Mouse (Mus musculus): ENCODE results near the gene Oscar. TPM values are rescaled to one million over a fixed set of nuclear protein-coding genes. Genes with fewer than 3 reads are reported as not detected.

The Oscar gene
- polyA plus RNA-seq (2012; ENCODE audit: low replicate concordance): not detected in 2 replicates

DNA sequence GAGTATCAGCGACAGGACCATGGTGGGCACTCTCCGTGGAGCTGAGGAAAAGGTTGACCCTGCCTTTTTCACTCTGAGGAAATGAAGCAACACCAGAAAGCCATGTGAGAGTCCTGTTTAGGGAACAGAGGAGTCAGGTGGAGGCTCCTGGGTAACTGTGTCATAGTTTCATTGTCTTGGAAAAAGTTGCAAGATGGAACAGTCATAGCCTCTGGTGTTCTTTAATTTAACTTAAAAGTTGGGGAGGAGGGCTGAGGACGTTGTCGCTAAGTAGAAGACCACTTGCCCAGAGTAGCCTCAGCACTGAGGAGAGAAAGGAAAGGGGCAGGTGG, at the start of gene Oscar:
Gene Oscar (minus strand): TSS at position 101 of the 332 bp plus-strand sequence.

DNA sequence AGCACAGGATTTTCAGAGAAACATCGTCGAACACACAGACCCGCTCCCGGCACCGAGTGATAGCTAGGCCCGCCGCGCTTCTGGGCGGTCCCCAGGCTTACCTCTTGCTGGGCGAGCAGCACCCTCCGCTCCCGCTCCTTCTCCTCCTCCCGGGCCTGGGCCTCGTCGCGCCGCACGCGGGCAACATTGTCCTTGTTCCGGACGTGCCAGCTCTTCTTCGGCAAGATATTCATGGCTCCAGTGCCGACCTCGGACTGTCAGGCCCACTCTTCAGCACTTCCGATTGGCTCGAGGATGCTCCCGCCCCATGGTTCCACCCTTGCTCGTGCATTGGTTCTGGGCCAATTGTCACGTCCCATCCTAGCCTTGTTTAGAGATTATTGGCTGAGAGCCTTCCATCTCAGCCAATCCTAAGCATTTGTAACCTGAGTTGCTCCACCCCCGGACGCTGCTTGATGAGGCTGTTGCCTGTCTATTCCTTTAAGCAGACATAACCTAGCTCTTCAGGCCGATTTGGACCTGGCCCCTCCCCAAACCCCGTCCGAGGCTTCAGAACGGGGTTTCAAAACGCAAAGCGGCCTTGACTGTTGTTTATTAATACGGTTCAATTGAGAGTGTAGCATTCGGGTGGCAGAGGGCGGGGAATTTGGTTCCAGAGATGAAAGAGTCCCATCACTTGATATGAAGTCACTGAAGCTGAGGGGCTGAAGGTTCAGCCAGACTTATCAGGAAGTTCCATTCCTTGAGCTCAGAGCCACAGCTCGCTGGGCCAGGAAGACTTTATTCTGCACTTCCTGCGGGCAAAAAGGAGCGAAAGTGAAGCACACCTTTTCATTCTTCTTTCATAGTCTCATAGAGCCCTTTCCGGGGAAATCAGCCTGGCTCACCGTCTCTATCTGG, 49.5 kb upstream of the Oscar start, which contains the start of gene Leng1:
Gene Leng1 (minus strand): TSS at position 626 of the 900 bp plus-strand sequence.

DNA sequence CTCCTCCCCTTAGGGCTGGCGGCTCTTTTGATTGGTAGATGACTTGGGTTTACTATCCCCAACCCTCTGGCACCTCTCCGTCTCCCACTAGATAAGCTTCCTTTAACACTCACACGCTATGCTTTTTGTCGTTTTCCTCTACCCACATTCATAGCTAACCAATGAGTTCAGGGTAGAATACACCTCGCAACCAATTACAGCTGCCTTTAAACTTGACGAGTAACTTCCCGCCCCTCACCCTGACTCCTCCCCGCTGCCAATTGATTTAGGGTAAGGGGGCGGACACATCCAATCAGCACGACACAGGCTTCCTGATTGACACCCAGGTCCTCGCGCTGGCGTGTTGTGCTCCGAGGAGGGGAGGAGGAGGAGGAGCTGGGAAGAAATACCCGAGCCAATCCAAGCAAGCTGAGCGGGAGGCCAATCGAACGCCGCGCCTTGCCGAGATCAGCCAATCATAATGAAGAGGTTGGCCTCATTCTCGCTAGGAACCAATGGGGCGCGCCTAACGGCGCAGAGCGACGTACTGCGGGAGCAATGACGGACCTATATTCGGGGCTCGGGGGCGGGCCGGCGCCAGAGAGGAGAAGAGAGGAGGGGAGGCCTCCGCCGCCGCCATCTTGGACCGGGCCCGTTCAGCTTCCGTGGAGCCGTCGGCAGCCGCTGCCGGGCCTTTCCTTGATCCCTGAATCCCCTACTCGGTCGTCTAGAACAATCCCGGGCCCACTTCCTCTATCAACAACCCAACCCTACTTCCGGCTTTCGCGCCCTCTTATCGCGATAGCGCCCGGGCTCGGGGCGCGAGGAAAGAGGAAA, 28.9 kb upstream of the Oscar start, which contains the start of gene Cnot3:
Gene Cnot3 (plus strand): TSS at position 597 of the 816 bp plus-strand sequence.

DNA sequence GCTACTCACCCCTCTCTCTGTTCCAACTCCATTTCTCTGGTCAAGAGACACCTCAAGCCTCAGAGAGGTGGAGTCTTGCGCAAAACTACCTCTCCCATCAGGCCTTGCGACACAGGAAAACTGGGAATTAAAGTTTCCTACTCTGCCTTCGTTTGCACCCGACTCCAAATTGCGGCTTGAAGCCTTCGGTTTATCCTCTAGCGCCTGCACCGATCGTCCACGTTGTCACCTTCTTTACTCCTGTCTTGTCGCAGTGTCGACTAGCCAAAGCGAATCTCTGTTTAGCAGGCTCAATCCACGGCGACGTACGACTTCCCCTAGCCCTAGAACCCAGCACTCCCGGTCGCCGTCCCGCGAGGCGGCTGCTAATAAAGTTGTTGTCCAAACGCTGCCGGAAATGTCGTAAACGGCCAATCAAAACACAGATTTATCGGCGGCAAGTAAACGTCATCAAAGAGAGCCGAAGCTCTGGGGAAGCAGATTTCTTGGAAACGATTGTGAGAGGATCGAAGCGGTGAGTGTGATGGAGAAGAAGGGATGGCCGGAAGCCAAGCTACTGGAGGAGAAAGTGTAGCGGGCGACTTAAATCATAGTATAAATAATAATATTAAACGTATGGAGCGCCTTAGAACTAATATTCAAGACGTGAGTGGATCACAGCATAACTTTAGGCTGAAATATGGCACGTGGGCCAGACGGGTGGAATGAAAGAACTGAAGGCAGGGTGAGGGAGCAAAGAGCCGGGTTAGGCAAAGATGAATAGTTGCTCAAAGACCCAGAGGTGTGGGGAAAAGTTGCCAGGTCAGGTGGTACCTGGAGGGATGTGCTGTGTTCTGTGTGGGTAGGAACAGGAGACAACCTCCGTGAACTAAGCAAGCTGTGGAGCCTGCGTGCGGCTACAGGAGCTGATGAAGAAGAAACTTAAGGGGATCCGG, 13.9 kb upstream of the Oscar start, which contains the start of the genes Tfpt and Prpf31:
Gene Tfpt (minus strand): TSS at position 387 of the 935 bp plus-strand sequence.
Gene Prpf31 (plus strand): TSS at position 443 of the 935 bp plus-strand sequence.

DNA sequence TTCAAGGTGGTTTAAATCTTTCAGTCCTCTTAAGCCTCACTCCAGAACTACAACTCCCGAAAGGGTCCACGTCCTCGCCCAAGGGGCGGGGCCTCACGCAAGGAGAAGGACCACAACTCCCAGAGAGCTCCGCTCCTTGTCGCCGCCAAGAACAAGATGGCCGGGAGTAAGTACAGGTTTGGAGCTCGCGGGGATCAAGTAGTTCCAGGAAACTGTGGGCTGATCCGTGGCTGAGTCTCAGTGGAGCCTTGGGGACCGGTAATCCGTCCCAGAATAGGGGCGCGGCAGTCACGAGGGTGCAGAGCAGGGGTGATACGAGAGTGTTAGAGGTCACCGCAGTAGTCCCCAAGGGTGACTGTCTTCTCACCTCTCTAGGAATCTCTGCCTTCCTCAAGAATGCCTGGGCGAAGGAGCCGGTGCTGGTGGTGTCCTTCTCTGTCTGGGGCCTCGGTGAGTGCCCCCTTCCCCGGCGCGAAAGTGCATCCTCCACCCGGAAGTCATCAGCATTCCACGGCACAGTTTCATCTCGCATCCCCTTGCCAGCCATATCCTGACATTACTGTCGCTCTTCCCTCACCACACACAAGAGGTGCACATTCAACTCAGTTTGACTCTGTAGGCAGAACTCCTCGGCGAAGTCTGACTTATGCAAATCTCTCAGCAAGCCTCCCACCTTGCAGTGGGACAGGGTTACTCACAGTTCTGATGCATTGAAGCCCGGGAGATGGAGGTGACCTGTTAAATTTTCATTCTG, 1.5 kb upstream of the Oscar start, which contains the start of gene Ndufa3:
Gene Ndufa3 (plus strand): TSS at position 132 of the 754 bp plus-strand sequence.

Other genes starting within 250 kb of the Oscar start
- gene Cacng8, start 225.5 kb downstream of the Oscar start, polyA plus RNA-seq (2012; ENCODE audit: low replicate concordance): 2.0 and 8.2 TPM in 2 replicates
- gene Cacng6, start 192.0 kb downstream of the Oscar start, polyA plus RNA-seq (2012; ENCODE audit: low replicate concordance): 0.56 TPM in 1 of 2 replicates, not detected in the other
- gene Tarm1, start 113.5 kb downstream of the Oscar start, polyA plus RNA-seq (2012; ENCODE audit: low replicate concordance): 0.34 and 0.93 TPM in 2 replicates
- 27.0 and 40.6 TPM in 2 replicates for gene Ndufa3, start 1.2 kb upstream of the Oscar start, polyA plus RNA-seq (2012; ENCODE audit: low replicate concordance)
- 20.6 and 34.3 TPM in 2 replicates for gene Tfpt, start 13.8 kb upstream of the Oscar start, polyA plus RNA-seq (2012; ENCODE audit: low replicate concordance)
- gene Prpf31, start 13.8 kb upstream of the Oscar start, polyA plus RNA-seq (2012; ENCODE audit: low replicate concordance): 11.3 and 22.6 TPM in 2 replicates
- gene Cnot3, start 29.1 kb upstream of the Oscar start, polyA plus RNA-seq (2012; ENCODE audit: low replicate concordance): 337 and 537 TPM in 2 replicates
- gene Leng1, start 49.7 kb upstream of the Oscar start, polyA plus RNA-seq (2012; ENCODE audit: low replicate concordance): 12.3 and 12.7 TPM in 2 replicates
- 5.6 and 9.1 TPM in 2 replicates for gene Tmc4, start 61.4 kb upstream of the Oscar start, polyA plus RNA-seq (2012; ENCODE audit: low replicate concordance)
- 53.9 and 185 TPM in 2 replicates for gene Tsen34, start 76.7 kb upstream of the Oscar start, polyA plus RNA-seq (2012; ENCODE audit: low replicate concordance)
- gene Mboat7, start 77.4 kb upstream of the Oscar start, polyA plus RNA-seq (2012; ENCODE audit: low replicate concordance): 125 and 266 TPM in 2 replicates
- gene Rps9, start 87.8 kb upstream of the Oscar start, polyA plus RNA-seq (2012; ENCODE audit: low replicate concordance): 144 and 1,440 TPM in 2 replicates
- gene Pirb, start 104.2 kb upstream of the Oscar start, polyA plus RNA-seq (2012; ENCODE audit: low replicate concordance): 24.2 and 41.3 TPM in 2 replicates
- 0.24 and 0.38 TPM in 2 replicates for gene Gm15448, start 209.5 kb upstream of the Oscar start, polyA plus RNA-seq (2012; ENCODE audit: low replicate concordance)
- 2.6 and 2.7 TPM in 2 replicates for gene Pira2, start 228.9 kb upstream of the Oscar start, polyA plus RNA-seq (2012; ENCODE audit: low replicate concordance)

Measured in hematopoietic multipotent progenitor cell, adult 10-12 weeks (in vitro differentiated cells).